Comparison of ENCODE assay signal across 8 mouse cellular contexts in genomic region chr12:100952193-100952931, GRCm38 (mm10). TPM values are rescaled to one million over a fixed set of nuclear protein-coding genes. Genes with fewer than 3 reads are reported as not detected.
DNase-seq lines count a peak whose midpoint lies in the region; ATAC-seq and TF ChIP-seq lines count a peak whose summit lies in the region.

No protein-coding gene starts in this region.

- H3K9ac ChIP-seq in forebrain, embryonic 14.5 days (ENCODE audit: low read length), result no peak overlapping the region
- no peak overlapping the region for H3K9ac ChIP-seq in liver, postnatal 0 days (replicated peaks)
- no peak overlapping the region; the same call in 1 of the 2 replicates for H3K9ac ChIP-seq in neural tube, embryonic 15.5 days (replicated peaks)

- no peak overlapping the region for H3K4me2 ChIP-seq in forebrain, embryonic 14.5 days (ENCODE audit: low read length)
- peak overlapping the region; percentile 41 for H3K4me2 ChIP-seq in liver, postnatal 0 days (ENCODE audit: low read depth, low read length)
- H3K4me2 ChIP-seq in neural tube, embryonic 15.5 days, result peak overlapping the region; percentile 13; the same call in 1 of the 2 replicates

- H3K9me3 ChIP-seq in forebrain, embryonic 14.5 days (replicated peaks; ENCODE audit: control insufficient read depth, low read length), result no peaks in the 10 kb centered on the region
- no peaks in the 10 kb centered on the region for H3K9me3 ChIP-seq in liver, postnatal 0 days (ENCODE audit: low read length)
- H3K9me3 ChIP-seq in neural tube, embryonic 15.5 days (replicated peaks), result no peaks in the 10 kb centered on the region

- 43% methylated on average over 9 of the region's 9 CpGs for WGBS in forebrain, embryonic 14.5 days
- 21% methylated on average over 9 of the region's 9 CpGs for WGBS in large intestine, adult 2 months
- WGBS in liver, postnatal 0 days (ENCODE audit: insufficient replicate concordance), result 38% methylated on average over 9 of the region's 9 CpGs
- WGBS in neural tube, embryonic 15.5 days, result 30% methylated on average over 9 of the region's 9 CpGs

- no peak overlapping the region for H3K4me3 ChIP-seq in forebrain, embryonic 14.5 days (ENCODE audit: low read depth, low read length)
- H3K4me3 ChIP-seq in liver, postnatal 0 days (ENCODE audit: low read depth, low read length), result no peak overlapping the region
- no peak overlapping the region for H3K4me3 ChIP-seq in neural tube, embryonic 15.5 days (replicated peaks)

- peaks cover 49% of the 10 kb centered on the region for H3K36me3 ChIP-seq in forebrain, embryonic 14.5 days (ENCODE audit: control insufficient read depth, insufficient read depth, low read length)
- peaks cover 23% of the 10 kb centered on the region for H3K36me3 ChIP-seq in liver, postnatal 0 days (replicated peaks; ENCODE audit: insufficient read depth, low read length)
- 0 out of 2 replicates have a peak, but pooled peaks cover 3% of the 10 kb centered on the region for H3K36me3 ChIP-seq in neural tube, embryonic 15.5 days

- peak; percentile 81 for DNase-seq in ES-CJ7 (ENCODE audit: low read depth, low spot score)
- peak; percentile 65 for DNase-seq in c-Kit-negative CD71-positive TER-119-positive erythroid progenitor cells, embryonic 14.5 days (ENCODE audit: low read depth, low spot score)
- peak; percentile 89 for DNase-seq in forebrain, embryonic 14.5 days (ENCODE audit: low spot score)
- peak; percentile 82 to 88 for DNase-seq in heart, postnatal 14 days
- peak; percentile 55 for DNase-seq in large intestine, adult 2 months (ENCODE audit: low read depth, low spot score)
- peak; percentile 83 for DNase-seq in liver, postnatal 0 days
- DNase-seq in thymus, postnatal 10 days (ENCODE audit: low spot score in 2 of 2), result peak; percentile 60 to 82

- peak overlapping the region; percentile 15 for H3K27ac ChIP-seq in forebrain, embryonic 14.5 days (ENCODE audit: low read depth, low read length)
- peak overlapping the region; percentile 20; the same call in 1 of the 2 replicates for H3K27ac ChIP-seq in liver, postnatal 0 days (ENCODE audit: low read depth)
- 0 out of 2 replicates have a peak overlapping the region, but pooled peaks have one; percentile 45 for H3K27ac ChIP-seq in neural tube, embryonic 15.5 days (replicated peaks)

- peak; percentile 90 for TF ChIP-seq CTCF in liver, postnatal 0 days (IDR thresholded peaks at IDR 0.05; ENCODE audit: low read depth)

- intact Hi-C loops in heart, postnatal 14 days (cut with DNase I), result loop anchor here (1.0 to 2.0 kb wide), 2 partner anchors 16 to 77 kb away; partner anchors contain the start of gene Ccdc88c

- H3K27me3 ChIP-seq in forebrain, embryonic 14.5 days (replicated peaks; ENCODE audit: control insufficient read depth, insufficient read depth, low read length), result no peaks in the 10 kb centered on the region
- no peaks in the 10 kb centered on the region for H3K27me3 ChIP-seq in liver, postnatal 0 days (ENCODE audit: insufficient read depth, low read length)
- peaks cover 6% of the 10 kb centered on the region; the same call in 1 of the 2 replicates for H3K27me3 ChIP-seq in neural tube, embryonic 15.5 days (replicated peaks)

- TF ChIP-seq EP300 in liver, postnatal 0 days (IDR thresholded peaks at IDR 0.05; ENCODE audit: low read depth), result no peak; the same call in 1 of the 2 replicates

- ATAC-seq in forebrain, embryonic 14.5 days, result peak; percentile 92
- ATAC-seq in liver, postnatal 0 days, result peak; percentile 57
- ATAC-seq in neural tube, embryonic 15.5 days (ENCODE audit: low FRiP score), result peak; percentile 79

- no peaks in the 10 kb centered on the region for H3K4me1 ChIP-seq in forebrain, embryonic 14.5 days (ENCODE audit: control insufficient read depth, insufficient read depth, low read length)
- peaks cover 39% of the 10 kb centered on the region for H3K4me1 ChIP-seq in liver, postnatal 0 days (ENCODE audit: insufficient read depth)
- peaks cover 26% of the 10 kb centered on the region for H3K4me1 ChIP-seq in neural tube, embryonic 15.5 days

RNA-seq across cellular contexts. Expression of gene Gpr68, which starts 44.4 kb away (rescaled TPM):
- 0.55 and 0.84 TPM in 2 replicates for polyA plus RNA-seq in forebrain, embryonic 14.5 days (2014; fragmentation: Nextera tagmentation; extraction: Ambion mirVana)
- under 1 TPM; 0.38 to 0.41 TPM for total RNA-seq in heart, postnatal 14 days (2021)
- polyA plus RNA-seq in large intestine, adult 2 months (2012; rRNA removed), result 3.0 and 4.3 TPM in 2 replicates
- 0.12 and 0.33 TPM in 2 replicates for polyA plus RNA-seq in liver, postnatal 0 days (2015; fragmentation: Nextera tagmentation; extraction: Ambion mirVana)
- 7.7 and 10.8 TPM in 2 replicates for polyA plus RNA-seq in neural tube, embryonic 15.5 days (2015; fragmentation: Nextera tagmentation; extraction: Ambion mirVana)
